Mouse (Mus musculus) large intestine, adult 2 months (tissue): Measurements from ENCODE around the gene Arhgap40. TPM values are rescaled to one million over a fixed set of nuclear protein-coding genes. Genes with fewer than 3 reads are reported as not detected.
A peak's percentile ranks its signal among the peaks of the same experiment; 100 is the strongest.

Experiments used
- DNase-seq: peaks from one replicate; pipeline ENCODE4 v3.0.0-alpha.2; 2012; ENCODE audit warnings: low read depth, low spot score
- WGBS: fragments of 180-500 bp; shearing (Covaris S2); methylation state at CpG from one replicate; pipeline ENCODE4 v1.1.7; 2018; 5-methylcytosine and 5-hydroxymethylcytosine counted together
- polyA plus RNA-seq: library from polyadenylated mRNA; depleted of rRNA; stranded (reverse); fragments of >200 nt; gene quantifications from 2 replicates; pipeline ENCODE4 v1.2.3, GENCODE M21; 2012

The Arhgap40 gene
- polyA plus RNA-seq, 1 experiment = not detected

GRCm38 (mm10) chr2:158541286-158541685 is 28.7 kb downstream of the Arhgap40 start:
- WGBS = 41% methylated on average over 4 of the region's 4 CpGs

GRCm38 (mm10) chr2:158545266-158545665 is 32.7 kb downstream of the Arhgap40 start:
- WGBS = 59% methylated on average over 2 of the region's 2 CpGs
- DNase-seq = no peak

More at GRCm38 (mm10) chr2:158541286-158541685, 28.7 kb downstream of the Arhgap40 start:
- DNase-seq = no peak

DNA sequence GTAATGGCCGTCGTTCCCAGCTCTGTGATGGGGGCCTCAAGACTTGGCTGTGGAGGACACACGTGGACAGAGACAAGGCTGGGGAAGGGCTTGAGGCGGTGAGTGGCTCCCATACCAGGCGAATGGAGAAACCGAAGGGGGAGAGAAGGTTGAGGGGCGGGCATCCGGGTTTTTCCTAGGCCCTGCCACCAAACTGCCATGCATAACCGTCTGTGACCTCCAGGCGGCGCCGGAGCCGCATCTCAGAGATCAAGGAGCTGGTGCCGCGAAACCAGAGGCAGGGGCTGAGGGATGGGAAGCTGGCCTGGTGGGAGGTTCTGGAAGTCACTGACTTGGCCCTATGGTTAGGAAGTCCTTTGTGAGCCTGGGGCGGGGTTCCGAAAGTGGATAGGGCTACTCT is 34.2 kb downstream of the Arhgap40 start:
- DNase-seq = peak; percentile 7
- WGBS = 4% methylated on average over 17 of the region's 17 CpGs

DNA sequence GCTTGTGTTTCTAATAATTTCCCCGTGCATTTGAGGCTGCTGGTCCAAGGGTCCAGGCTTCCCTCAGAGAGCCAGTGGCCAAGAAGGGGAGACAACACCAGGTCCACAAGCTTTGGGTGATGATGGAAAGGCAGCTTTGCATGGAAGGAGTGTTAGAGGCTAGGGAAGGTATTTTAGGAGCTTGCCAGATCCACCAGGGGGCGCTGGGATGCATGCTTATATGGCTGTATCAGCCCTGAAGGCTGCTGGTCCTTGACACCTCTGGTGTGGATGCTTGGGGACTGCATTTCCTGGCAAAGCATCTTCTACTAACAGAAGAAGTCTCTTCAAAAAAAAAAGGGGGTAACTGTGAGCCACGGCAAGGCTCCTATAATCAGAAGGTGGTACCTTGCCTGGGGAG is 37.5 kb downstream of the Arhgap40 start:
- WGBS = 2% methylated on average over 3 of the region's 3 CpGs
- DNase-seq = peak; percentile 40

DNA sequence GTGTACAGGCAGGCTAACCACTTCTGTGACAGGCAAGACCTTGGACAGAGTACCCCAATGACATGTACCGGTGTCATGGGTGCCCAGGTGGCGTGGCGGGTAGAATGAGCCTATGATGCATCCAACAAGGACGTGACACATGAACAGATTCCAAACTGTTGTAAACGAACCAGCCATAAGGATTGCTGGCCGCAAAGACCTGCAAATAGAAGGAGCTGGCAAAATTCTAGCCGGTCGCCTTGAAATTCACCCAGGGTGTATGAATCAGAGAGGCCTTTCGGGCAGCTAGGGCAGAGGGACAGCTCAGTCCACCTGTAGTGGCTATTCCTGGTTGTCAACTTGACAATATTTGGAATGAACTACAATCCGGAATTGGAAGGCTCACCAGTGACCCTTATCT is 41.8 kb downstream of the Arhgap40 start:
- DNase-seq = no peak
- 22% methylated on average over 10 of the region's 10 CpGs for WGBS

- no peak for DNase-seq
- 3% methylated on average over 7 of the region's 7 CpGs for WGBS
Observed at GRCm38 (mm10) chr2:158555252-158555651, 42.7 kb downstream of the Arhgap40 start.

DNA sequence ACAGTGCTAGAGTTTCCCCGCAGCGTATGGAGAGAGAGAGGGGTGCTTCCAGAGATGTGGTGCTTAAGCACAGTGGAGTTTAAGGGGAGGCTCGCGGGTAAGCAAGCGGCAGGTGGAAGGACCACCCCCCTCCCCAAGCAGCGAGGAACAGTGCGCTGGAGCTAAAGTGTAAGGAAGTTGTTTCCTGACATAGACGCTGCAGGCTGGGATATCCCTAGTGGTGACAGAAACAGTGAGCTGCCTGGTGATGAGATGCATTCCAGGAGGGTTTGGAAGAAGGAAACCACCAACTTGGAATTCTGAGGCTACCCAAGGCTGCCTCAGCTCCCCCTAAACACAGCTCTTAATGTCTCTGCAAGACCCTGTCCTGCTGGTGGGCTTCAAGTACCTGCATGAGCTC is 43.2 kb downstream of the Arhgap40 start:
- WGBS = 8% methylated on average over 8 of the region's 8 CpGs
- DNase-seq = no peak

- 2% methylated on average over 20 of the region's 20 CpGs for WGBS
- DNase-seq = peak; percentile 18
Observed at GRCm38 (mm10) chr2:158556225-158556624, 43.6 kb downstream of the Arhgap40 start.

- WGBS = 11% methylated on average over 5 of the region's 5 CpGs
- no peak for DNase-seq
Observed at GRCm38 (mm10) chr2:158556750-158557149, 44.2 kb downstream of the Arhgap40 start.

GRCm38 (mm10) chr2:158559945-158560344 is 47.3 kb downstream of the Arhgap40 start:
- WGBS = 33% methylated on average over 6 of the region's 6 CpGs
- no peak for DNase-seq

DNA sequence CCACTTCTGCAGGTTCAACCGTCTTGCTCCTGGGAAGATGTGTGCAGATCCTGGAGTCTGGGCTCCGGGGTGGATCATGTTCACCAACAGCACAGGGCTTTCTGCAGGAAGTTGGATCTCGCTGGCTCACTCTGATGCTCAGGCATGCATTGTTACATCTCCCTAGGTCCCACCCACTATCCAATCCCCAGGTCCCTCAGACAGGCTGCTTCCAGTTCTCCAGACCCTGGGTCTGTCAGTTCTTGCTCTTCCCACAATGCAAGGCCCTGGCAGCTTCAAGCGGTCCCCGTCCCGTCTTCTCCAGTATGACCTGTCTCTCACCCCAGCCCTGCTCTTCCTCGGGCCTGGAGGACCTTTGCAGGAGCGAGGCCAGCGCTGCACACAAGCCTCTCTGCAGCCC is 48.2 kb downstream of the Arhgap40 start:
- DNase-seq = no peak
- 21% methylated on average over 9 of the region's 9 CpGs for WGBS

DNA sequence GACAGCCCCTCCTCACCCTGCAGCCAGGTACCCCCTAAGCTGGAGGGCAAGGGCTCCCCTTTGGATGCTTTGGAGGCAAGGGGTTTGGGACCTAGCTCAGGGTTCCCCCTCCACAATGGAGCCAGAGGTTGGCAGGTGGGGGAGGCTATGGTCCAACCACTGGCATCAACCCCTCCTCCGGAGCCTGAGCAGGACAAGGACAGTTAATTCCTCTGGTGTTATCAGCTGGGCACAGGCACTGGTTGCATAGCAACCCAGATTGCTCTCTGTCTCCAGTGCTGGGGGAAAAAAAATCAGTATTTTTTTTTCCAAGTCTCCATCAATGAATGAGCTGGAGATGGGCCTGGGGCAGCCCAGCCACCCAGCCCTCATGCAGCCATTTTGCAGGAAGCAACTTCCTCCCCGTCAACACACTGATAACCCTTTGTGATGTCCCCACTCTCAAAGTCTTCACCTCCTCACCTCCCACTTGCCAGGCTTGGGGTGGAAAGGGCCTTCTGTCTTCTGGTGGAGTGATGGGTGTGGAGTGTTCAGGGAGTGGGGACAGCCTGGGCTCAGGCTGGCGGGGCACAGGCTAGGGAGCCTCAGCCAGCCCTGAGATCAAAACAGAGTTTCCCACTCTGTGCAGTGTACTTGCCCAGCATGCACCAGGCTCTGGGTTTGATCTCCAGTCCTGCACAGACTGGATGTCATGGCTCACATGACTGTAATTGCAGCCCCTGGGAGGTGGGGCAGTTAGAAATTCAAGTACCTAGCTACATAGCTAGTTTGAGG is 49.0 kb downstream of the Arhgap40 start:
- WGBS = 41% methylated on average over 3 of the region's 3 CpGs
- DNase-seq = no peak

GRCm38 (mm10) chr2:158570421-158571081 is 58.0 kb downstream of the Arhgap40 start:
- 10% methylated on average over 13 of the region's 13 CpGs for WGBS
- peak; percentile 6 for DNase-seq

- DNase-seq = no peak
- WGBS = 67% methylated on average over 4 of the region's 4 CpGs
Observed at GRCm38 (mm10) chr2:158579979-158580378, 67.4 kb downstream of the Arhgap40 start.

GRCm38 (mm10) chr2:158584621-158585358 is 72.2 kb downstream of the Arhgap40 start:
- DNase-seq = no peak
- WGBS = 15% methylated on average over 12 of the region's 12 CpGs

GRCm38 (mm10) chr2:158588524-158589271 is 76.1 kb downstream of the Arhgap40 start:
- DNase-seq = no peak
- 19% methylated on average over 8 of the region's 8 CpGs for WGBS

DNA sequence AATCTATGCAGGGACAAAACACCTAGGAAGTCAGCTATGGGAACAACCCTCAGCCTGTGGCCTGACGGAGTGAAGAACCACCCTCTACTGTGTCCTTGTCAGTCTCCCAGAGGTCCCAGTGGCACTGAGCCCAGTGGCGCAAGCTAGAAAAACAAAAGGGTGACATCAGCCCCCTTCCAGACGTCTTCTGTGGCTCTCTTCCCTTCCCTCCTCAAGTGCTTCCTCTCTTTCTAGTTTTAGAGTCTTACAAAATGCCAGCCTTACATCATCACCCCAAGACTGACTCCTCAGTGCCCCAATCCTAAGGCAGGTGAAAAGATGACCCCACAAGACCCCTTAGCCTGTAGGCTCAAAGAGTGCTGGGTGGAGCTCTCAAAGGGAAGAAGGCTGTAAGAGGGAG is 77.9 kb downstream of the Arhgap40 start:
- DNase-seq = no peak
- 49% methylated on average over 3 of the region's 3 CpGs for WGBS

GRCm38 (mm10) chr2:158591286-158591685 is 78.7 kb downstream of the Arhgap40 start:
- DNase-seq = no peak
- 40% methylated on average over 5 of the region's 5 CpGs for WGBS

GRCm38 (mm10) chr2:158593371-158593770 is 80.8 kb downstream of the Arhgap40 start:
- WGBS = 77% methylated on average over 4 of the region's 4 CpGs

DNA sequence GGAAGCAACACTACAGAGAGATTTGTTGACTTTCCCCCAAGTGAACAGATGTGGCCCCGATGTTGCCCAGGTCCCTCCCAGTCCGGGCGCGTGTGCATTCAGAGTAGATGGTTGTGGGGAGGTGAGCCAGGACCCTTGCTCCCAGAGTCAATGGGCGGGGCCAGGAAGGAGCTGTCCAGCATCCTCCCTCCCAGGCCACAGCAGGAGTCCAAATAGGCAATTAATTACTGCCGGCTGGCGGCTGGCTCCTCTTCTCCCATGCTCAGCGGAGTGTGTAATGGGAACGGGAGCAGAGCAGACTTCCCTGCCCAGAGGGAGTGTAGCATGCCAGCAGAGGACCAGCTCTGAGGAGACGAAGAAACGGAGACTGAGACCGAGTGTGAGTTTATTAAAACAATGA is 82.5 kb downstream of the Arhgap40 start:
- no peak for DNase-seq
- 4% methylated on average over 12 of the region's 12 CpGs for WGBS

More at GRCm38 (mm10) chr2:158593371-158593770, 80.8 kb downstream of the Arhgap40 start:
- DNase-seq = no peak
